In the genomic region with DNA sequence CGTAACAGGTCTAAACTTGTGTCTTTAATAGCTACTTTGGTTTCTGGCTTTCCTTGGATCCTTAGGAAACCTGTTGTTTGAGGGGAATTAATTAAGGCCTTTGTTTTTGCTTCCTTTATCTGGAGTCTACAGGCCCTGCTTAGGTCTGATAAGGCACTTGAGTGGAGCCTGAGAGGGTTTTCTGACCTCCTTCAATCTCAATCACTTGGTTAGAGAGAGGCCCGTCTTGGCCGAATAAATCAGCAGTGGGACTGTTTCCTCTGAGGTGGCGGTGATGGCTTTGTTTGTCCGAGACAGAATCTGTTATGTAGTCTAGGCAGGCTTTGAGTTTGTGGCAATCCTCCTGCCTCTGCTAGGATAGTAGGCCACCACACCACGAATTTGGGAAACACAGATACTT, we compare ENCODE assay signal across 17 mouse cellular contexts. TPM values are rescaled to one million over a fixed set of nuclear protein-coding genes. Genes with fewer than 3 reads are reported as not detected.
DNase-seq lines count a peak whose midpoint lies in the region; ATAC-seq lines count a peak whose summit lies in the region.
"Had no signal": no experiment of that assay in that cellular context is flagged by ENCODE, and none has a peak within 500 bp of the region (broad histone marks: within the 10 kb centered on the region; RNA-seq: fewer than 3 reads in every experiment).

No protein-coding gene starts in this region.

- H3K4me3 ChIP-seq in heart, embryonic 13.5 days = no peak overlapping the region
- no peak overlapping the region for H3K4me3 ChIP-seq in midbrain, embryonic 11.5 days (ENCODE audit: low read depth, low read length)
- no peak overlapping the region for H3K4me3 ChIP-seq in midbrain, embryonic 15.5 days
- H3K4me3 ChIP-seq: limb, embryonic 13.5 days; midbrain, embryonic 13.5 days; neural tube, embryonic 12.5 days had no signal

- H3K36me3 ChIP-seq in heart, embryonic 13.5 days = peaks cover 7% of the 10 kb centered on the region
- no peaks in the 10 kb centered on the region; the same call in 1 of the 2 replicates for H3K36me3 ChIP-seq in midbrain, embryonic 11.5 days (ENCODE audit: control insufficient read depth, insufficient read depth, low read length)
- peaks cover 4% of the 10 kb centered on the region for H3K36me3 ChIP-seq in midbrain, embryonic 15.5 days (replicated peaks)

- no peaks in the 10 kb centered on the region for H3K9me3 ChIP-seq in heart, embryonic 13.5 days
- H3K9me3 ChIP-seq in midbrain, embryonic 11.5 days (ENCODE audit: control insufficient read depth, low read length) = no peaks in the 10 kb centered on the region
- no peaks in the 10 kb centered on the region for H3K9me3 ChIP-seq in midbrain, embryonic 15.5 days
- H3K9me3 ChIP-seq: limb, embryonic 13.5 days; midbrain, embryonic 13.5 days; neural tube, embryonic 12.5 days had no signal

- H3K4me2 ChIP-seq in heart, embryonic 13.5 days = peak overlapping the region; percentile 48
- no peak overlapping the region; the same call in 1 of the 2 replicates for H3K4me2 ChIP-seq in midbrain, embryonic 11.5 days
- no peak overlapping the region for H3K4me2 ChIP-seq in midbrain, embryonic 15.5 days
- H3K4me2 ChIP-seq: limb, embryonic 13.5 days; midbrain, embryonic 13.5 days; neural tube, embryonic 12.5 days had no signal

- H3K27me3 ChIP-seq in heart, embryonic 13.5 days (replicated peaks) = no peaks in the 10 kb centered on the region
- peaks cover 6% of the 10 kb centered on the region for H3K27me3 ChIP-seq in midbrain, embryonic 11.5 days (ENCODE audit: control insufficient read depth, insufficient read depth, low read length)
- H3K27me3 ChIP-seq in midbrain, embryonic 15.5 days (replicated peaks) = no peaks in the 10 kb centered on the region
- H3K27me3 ChIP-seq: limb, embryonic 13.5 days; neural tube, embryonic 12.5 days had no signal

- WGBS in heart, embryonic 13.5 days = 17% methylated on average over 6 of the region's 6 CpGs
- 26% methylated on average over 6 of the region's 6 CpGs for WGBS in midbrain, embryonic 11.5 days
- WGBS in midbrain, embryonic 15.5 days = 19% methylated on average over 6 of the region's 6 CpGs

- intact Hi-C loops in heart, postnatal 14 days (cut with DNase I) = no loop called here

- no peak for ATAC-seq in heart, embryonic 13.5 days (ENCODE audit: extremely low read depth, insufficient number of reproducible peaks, low FRiP score, low TSS enrichment)
- no peak for ATAC-seq in midbrain, embryonic 11.5 days (ENCODE audit: low FRiP score)
- no peak for ATAC-seq in midbrain, embryonic 15.5 days (replicated peaks)
- ATAC-seq: intestine, embryonic 16.5 days; midbrain, embryonic 13.5 days had no signal

- DNase-seq in embryo, embryonic 10.5 days (ENCODE audit: low spot score) = peak; percentile 12
- no peak for DNase-seq in embryo, embryonic 9.5 days (ENCODE audit: extremely low spot score)
- no peak for DNase-seq in heart, postnatal 14 days
- DNase-seq in midbrain, embryonic 11.5 days (ENCODE audit: low spot score, missing footprints) = peak; percentile 88
- DNase-seq in lung, postnatal 4 days = peak; percentile 43 to 44
- no peak for DNase-seq in B cell, adult 2 months
- DNase-seq: cerebellum, adult 2 months; kidney, postnatal 36 days; layer of hippocampus, postnatal 36 days; thymus, postnatal 4 days had no signal

- peak overlapping the region; percentile 64 for H3K27ac ChIP-seq in heart, embryonic 13.5 days (replicated peaks)
- H3K27ac ChIP-seq in midbrain, embryonic 11.5 days (ENCODE audit: low read depth, low read length) = no peak overlapping the region
- H3K27ac ChIP-seq in midbrain, embryonic 15.5 days = no peak overlapping the region
- H3K27ac ChIP-seq: limb, embryonic 13.5 days; midbrain, embryonic 13.5 days; neural tube, embryonic 12.5 days had no signal

- peak overlapping the region; percentile 59 for H3K9ac ChIP-seq in heart, embryonic 13.5 days
- H3K9ac ChIP-seq in midbrain, embryonic 11.5 days (ENCODE audit: low read length) = 0 out of 2 replicates have a peak overlapping the region, but pooled peaks have one; percentile 24
- no peak overlapping the region for H3K9ac ChIP-seq in midbrain, embryonic 15.5 days
- H3K9ac ChIP-seq: limb, embryonic 13.5 days; midbrain, embryonic 13.5 days; neural tube, embryonic 12.5 days had no signal

- H3K4me1 ChIP-seq in heart, embryonic 13.5 days = peaks cover 90% of the 10 kb centered on the region
- H3K4me1 ChIP-seq in midbrain, embryonic 11.5 days (ENCODE audit: control insufficient read depth, insufficient read depth, low read length) = peaks cover 17% of the 10 kb centered on the region
- peaks cover 18% of the 10 kb centered on the region for H3K4me1 ChIP-seq in midbrain, embryonic 15.5 days

RNA-seq across cellular contexts. Expression of a gene that starts 35.8 kb away (rescaled TPM):
- 1.1 and 1.8 TPM in 2 replicates for polyA plus RNA-seq in heart, embryonic 13.5 days (2015; fragmentation: Nextera tagmentation; extraction: Ambion mirVana)
- total RNA-seq in heart, postnatal 14 days (2021) = 1 to 10 TPM; 2.4 to 2.8 TPM
- polyA plus RNA-seq in midbrain, embryonic 11.5 days (2014; fragmentation: Nextera tagmentation; extraction: Ambion mirVana) = 1.2 TPM in 2 replicates
- 0.86 and 1.2 TPM in 2 replicates for polyA plus RNA-seq in midbrain, embryonic 15.5 days (2015; fragmentation: Nextera tagmentation; extraction: Ambion mirVana)
- total RNA-seq: hematopoietic stem cell, adult 5-6 weeks had no signal

RNA-seq across cellular contexts. Expression of a gene that starts 55.4 kb away (rescaled TPM):
- 24.1 and 26.8 TPM in 2 replicates for polyA plus RNA-seq in heart, embryonic 13.5 days (2015; fragmentation: Nextera tagmentation; extraction: Ambion mirVana)
- 10 to 100 TPM; 30.2 to 31.3 TPM for total RNA-seq in heart, postnatal 14 days (2021)
- polyA plus RNA-seq in midbrain, embryonic 11.5 days (2014; fragmentation: Nextera tagmentation; extraction: Ambion mirVana) = 47.4 and 51.4 TPM in 2 replicates
- polyA plus RNA-seq in midbrain, embryonic 15.5 days (2015; fragmentation: Nextera tagmentation; extraction: Ambion mirVana) = 60.6 and 60.9 TPM in 2 replicates

Comparison
In these comparisons a context has a peak if more than half of its experiments do, and no peak if none do; other contexts are left out.
1. DNase-seq: peak in embryo, embryonic 10.5 days (single experiment), midbrain, embryonic 11.5 days (single experiment) and lung, postnatal 4 days (2 of 2); none in embryo, embryonic 9.5 days (single experiment), heart, postnatal 14 days (0 of 2) and B cell, adult 2 months (0 of 2).